ENCODE assay signal across 8 mouse cellular contexts in the genomic region with DNA sequence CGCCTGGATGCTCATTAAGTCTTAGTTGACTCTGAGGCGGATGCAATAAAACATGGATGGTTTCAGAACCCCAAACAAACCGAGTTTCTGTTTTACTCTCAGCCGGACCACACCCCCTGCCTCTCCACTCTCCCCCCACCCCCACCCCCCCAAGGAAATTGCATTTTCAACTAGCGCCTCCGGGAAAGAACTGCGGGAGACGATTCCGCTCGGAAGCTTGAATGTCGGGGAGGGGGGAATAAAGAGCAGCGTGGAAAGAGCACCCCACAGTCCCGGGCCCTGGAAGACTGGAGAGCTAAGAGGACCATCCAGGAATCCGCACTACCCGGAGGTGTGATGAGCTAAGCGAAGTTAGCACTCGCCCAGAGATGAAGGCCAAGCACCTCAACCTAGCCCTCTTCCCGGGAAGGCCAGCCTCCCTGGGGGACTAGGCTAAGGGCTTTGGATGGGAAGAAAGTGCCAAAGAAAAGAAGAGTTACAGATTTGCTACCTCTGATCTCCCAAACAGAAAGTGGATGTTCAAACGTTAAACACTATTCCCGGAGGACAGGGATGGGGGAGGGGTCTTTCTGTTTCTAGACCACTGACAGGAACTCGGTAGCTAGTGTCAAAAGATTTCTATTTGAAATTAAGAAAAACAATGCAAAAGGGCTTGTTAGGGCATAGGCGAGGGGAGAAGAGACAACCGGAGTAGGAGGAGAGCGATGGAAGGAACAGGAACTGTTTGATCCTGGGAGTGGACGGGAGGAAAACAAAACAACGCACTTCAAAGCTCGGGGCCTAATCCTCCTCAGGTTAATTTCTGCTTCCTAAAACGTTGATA.
A peak's percentile ranks its signal among the peaks of the same experiment; 100 is the strongest.
DNase-seq lines count a peak whose midpoint lies in the region; ATAC-seq and TF ChIP-seq lines count a peak whose summit lies in the region.

No protein-coding gene starts in this region.

- H3K9me3 ChIP-seq in embryonic facial prominence, embryonic 14.5 days (ENCODE audit: control insufficient read depth, low read length) = no peaks in the 10 kb centered on the region
- no peaks in the 10 kb centered on the region for H3K9me3 ChIP-seq in intestine, embryonic 16.5 days (ENCODE audit: control insufficient read depth, low read length)

- peak overlapping the region; percentile 66 for H3K27ac ChIP-seq in heart, adult 2 months
- peak overlapping the region; percentile 94 for H3K27ac ChIP-seq in embryonic facial prominence, embryonic 14.5 days (replicated peaks; ENCODE audit: low read depth, low read length)
- H3K27ac ChIP-seq in intestine, embryonic 16.5 days (ENCODE audit: low read length) = peak overlapping the region; percentile 80

- TF ChIP-seq EP300 in heart, adult 2 months (IDR thresholded peaks at IDR 0.05; ENCODE audit: insufficient read depth, low read depth, low read length) = no peak

- TF ChIP-seq POLR2A in heart, adult 2 months (IDR thresholded peaks at IDR 0.05; ENCODE audit: insufficient read depth, low read depth, low read length) = no peak
- no peak for TF ChIP-seq POLR2A in myocyte (IDR thresholded peaks at IDR 0.05; ENCODE audit: insufficient read length, low read depth)

- peak overlapping the region; percentile 42 for H3K9ac ChIP-seq in heart, adult 2 months (ENCODE audit: low read depth, low read length)
- peak overlapping the region; percentile 48 for H3K9ac ChIP-seq in embryonic facial prominence, embryonic 14.5 days (ENCODE audit: low read depth, low read length)
- H3K9ac ChIP-seq in intestine, embryonic 16.5 days (ENCODE audit: low read depth, low read length) = peak overlapping the region; percentile 64

- no peak for TF ChIP-seq CTCF in heart, adult 2 months (IDR thresholded peaks at IDR 0.05)

- no peaks in the 10 kb centered on the region for H3K79me2 ChIP-seq in heart, adult 2 months (replicated peaks; ENCODE audit: control insufficient read depth, insufficient read depth, low read length)
- H3K79me2 ChIP-seq in myocyte (ENCODE audit: control insufficient read depth, insufficient read depth) = no peaks in the 10 kb centered on the region

- intact Hi-C loops in heart, adult 2 months (cut with DNase I) = loop anchor here (10.0 kb wide), 1 partner anchor 1541 kb away; a partner anchor contains a TSS
- intact Hi-C loops in heart, postnatal 36 days (cut with DNase I) = loop anchor here (5.0 to 10.0 kb wide), 2 partner anchors 993 to 1551 kb away; no protein-coding TSS in a partner anchor
- intact Hi-C loops in left cerebral cortex, postnatal 4 days (cut with DNase I) = loop anchor here (5.0 kb wide), 1 partner anchor 1048 kb away; a partner anchor contains a TSS

- H3ac ChIP-seq in myocyte (ENCODE audit: control insufficient read depth, insufficient read length) = no peak overlapping the region

- no peaks in the 10 kb centered on the region for H3K36me3 ChIP-seq in heart, adult 2 months (ENCODE audit: control insufficient read depth, insufficient read depth, low read length)
- H3K36me3 ChIP-seq in embryonic facial prominence, embryonic 14.5 days (ENCODE audit: control insufficient read depth, insufficient read depth, low read length) = no peaks in the 10 kb centered on the region
- H3K36me3 ChIP-seq in intestine, embryonic 16.5 days (ENCODE audit: control insufficient read depth, insufficient read depth, low read length) = no peaks in the 10 kb centered on the region
- no peaks in the 10 kb centered on the region for H3K36me3 ChIP-seq in myocyte (ENCODE audit: control insufficient read depth, insufficient read depth)

- peak overlapping the region; percentile 50 for H3K4me3 ChIP-seq in heart, adult 2 months
- peak overlapping the region; percentile 33 for H3K4me3 ChIP-seq in embryonic facial prominence, embryonic 14.5 days (ENCODE audit: low read depth, low read length)
- H3K4me3 ChIP-seq in intestine, embryonic 16.5 days (ENCODE audit: low read length) = peak overlapping the region; percentile 41
- peak overlapping the region; percentile 39 for H3K4me3 ChIP-seq in myocyte

- H3K4me1 ChIP-seq in heart, adult 2 months (ENCODE audit: control insufficient read depth, insufficient read depth, low read length) = no peaks in the 10 kb centered on the region
- peaks cover 24% of the 10 kb centered on the region for H3K4me1 ChIP-seq in embryonic facial prominence, embryonic 14.5 days (ENCODE audit: control insufficient read depth, insufficient read depth, low read length)
- H3K4me1 ChIP-seq in intestine, embryonic 16.5 days (ENCODE audit: control insufficient read depth, insufficient read depth, low read length) = peaks cover 16% of the 10 kb centered on the region

- WGBS in heart, adult 2 months = 9% methylated on average over 28 of the region's 28 CpGs
- WGBS in embryonic facial prominence, embryonic 14.5 days = 3% methylated on average over 28 of the region's 28 CpGs
- WGBS in intestine, embryonic 16.5 days = 4% methylated on average over 28 of the region's 28 CpGs

- DNase-seq in heart, adult 2 months = peak in 1 of 2 experiments; percentile 52
- no peak for DNase-seq in heart, postnatal 36 days
- DNase-seq in embryonic facial prominence, embryonic 14.5 days (ENCODE audit: low spot score) = no peak
- DNase-seq in left cerebral cortex, postnatal 4 days = no peak
- DNase-seq in cerebellum, adult 18-20 months = no peak

- ATAC-seq in embryonic facial prominence, embryonic 14.5 days (ENCODE audit: low read depth) = no peak
- no peak for ATAC-seq in intestine, embryonic 16.5 days
- no peak for ATAC-seq in inflammation-experienced regulatory T-cells, adult 6 months

- H3K4me2 ChIP-seq in embryonic facial prominence, embryonic 14.5 days (ENCODE audit: low read depth, low read length) = peak overlapping the region; percentile 65
- H3K4me2 ChIP-seq in intestine, embryonic 16.5 days (ENCODE audit: low read depth, low read length) = peak overlapping the region; percentile 72
- peak overlapping the region; percentile 99 for H3K4me2 ChIP-seq in myocyte (ENCODE audit: low read depth)

- H3K27me3 ChIP-seq in heart, adult 2 months (ENCODE audit: control insufficient read depth, insufficient read depth, low read length) = peaks cover 13% of the 10 kb centered on the region
- peaks cover 44% of the 10 kb centered on the region for H3K27me3 ChIP-seq in embryonic facial prominence, embryonic 14.5 days (replicated peaks; ENCODE audit: control insufficient read depth, insufficient read depth, low read length)
- H3K27me3 ChIP-seq in intestine, embryonic 16.5 days (replicated peaks; ENCODE audit: control insufficient read depth, insufficient read depth, low read length) = peaks cover 24% of the 10 kb centered on the region
- H3K27me3 ChIP-seq in myocyte (ENCODE audit: control insufficient read depth, insufficient read depth, insufficient read length) = no peaks in the 10 kb centered on the region

TF ChIP-seq in myocyte, 11 proteins besides CTCF, POLR2A, EP300 and RAD21:
- TF ChIP-seq TCF3 (IDR thresholded peaks at IDR 0.05; ENCODE audit: insufficient read length, low read depth) (no peak), CEBPB (IDR thresholded peaks at IDR 0.05; ENCODE audit: insufficient read depth, poor library complexity, severe bottlenecking) (no peak), USF1 (IDR thresholded peaks at IDR 0.05; ENCODE audit: low read depth) (no peak), POLR2AphosphoS2 (IDR thresholded peaks at IDR 0.05; ENCODE audit: insufficient read length, low read depth) (no peak), SRF (IDR thresholded peaks at IDR 0.05; ENCODE audit: control insufficient read depth, insufficient read length, low read depth) (no peak), MAX (IDR thresholded peaks at IDR 0.05; ENCODE audit: low read depth) (no peak), MYOG (IDR thresholded peaks at IDR 0.05; ENCODE audit: control insufficient read depth in 1 of 3, insufficient read depth in 1 of 3, insufficient read length in 2 of 3, low read depth in 2 of 3) (no peak), REST (IDR thresholded peaks at IDR 0.05; ENCODE audit: insufficient read depth, insufficient read length) (no peak), MYOD1 (IDR thresholded peaks at IDR 0.05; ENCODE audit: control insufficient read depth in 1 of 3, insufficient read length in 2 of 3, low read depth in 2 of 3) (no peak), TCF12 (IDR thresholded peaks at IDR 0.05; ENCODE audit: insufficient read depth, poor library complexity, severe bottlenecking) (no peak), E2F4 (IDR thresholded peaks at IDR 0.05; ENCODE audit: insufficient read depth) (no peak)
TF ChIP-seq in myocyte: peak in this region for 0.
